Mouse (Mus musculus): ENCODE data around the gene Surf6. TPM values are rescaled to one million over a fixed set of nuclear protein-coding genes. Genes with fewer than 3 reads are reported as not detected.

The Surf6 gene
- polyA plus RNA-seq, 1 experiment from 2014 or later: 31.4 TPM

GRCm38 (mm10) chr2:26927745-26928476 lies 25.2 kb upstream of the Surf6 start:
- Histone ChIP-seq H3K4me3 (no peak overlapping the region), H3K4me2 (replicated peaks) (no peak overlapping the region), H3K36me3 (peaks cover 84% of the 10 kb centered on the region), H3K4me1 (peaks cover 14% of the 10 kb centered on the region; the same call in 1 of the 2 replicates), H3K27me3 (no peaks in the 10 kb centered on the region), H3K27ac (no peak overlapping the region), H3K9me3 (no peaks in the 10 kb centered on the region), H3K9ac (no peak overlapping the region)
- ATAC-seq (ENCODE audit: insufficient number of reproducible peaks, insufficient read depth, low FRiP score, low TSS enrichment): no peak
- WGBS: 87% methylated on average over 6 of the region's 6 CpGs

- Histone ChIP-seq H3K9me3 (no peaks in the 10 kb centered on the region), H3K27ac (no peak overlapping the region), H3K9ac (no peak overlapping the region), H3K27me3 (no peaks in the 10 kb centered on the region), H3K4me1 (peaks cover 14% of the 10 kb centered on the region), H3K4me2 (replicated peaks) (no peak overlapping the region), H3K36me3 (peaks cover 86% of the 10 kb centered on the region), H3K4me3 (no peak overlapping the region)
- no peak for ATAC-seq (ENCODE audit: insufficient number of reproducible peaks, insufficient read depth, low FRiP score, low TSS enrichment)
- WGBS: 83% methylated on average over 9 of the region's 9 CpGs
These were observed 19.1 kb upstream of the Surf6 start for GRCm38 (mm10) chr2:26921784-26922183.

- ATAC-seq (ENCODE audit: insufficient number of reproducible peaks, insufficient read depth, low FRiP score, low TSS enrichment): no peak
- peaks cover 18% of the 10 kb centered on the region for H3K4me1 ChIP-seq
- H3K9me3 ChIP-seq: no peaks in the 10 kb centered on the region
- no peak overlapping the region for H3K27ac ChIP-seq
- no peak overlapping the region for H3K9ac ChIP-seq
- no peak overlapping the region for H3K4me2 ChIP-seq (replicated peaks)
- H3K36me3 ChIP-seq: peaks cover 71% of the 10 kb centered on the region
- H3K27me3 ChIP-seq: no peaks in the 10 kb centered on the region
- WGBS: 81% methylated on average over 6 of the region's 6 CpGs
- no peak overlapping the region for H3K4me3 ChIP-seq
These were observed 17.6 kb upstream of the Surf6 start for GRCm38 (mm10) chr2:26920190-26920855.

GRCm38 (mm10) chr2:26919684-26920083 lies 17.0 kb upstream of the Surf6 start:
- no peaks in the 10 kb centered on the region for H3K9me3 ChIP-seq
- no peak overlapping the region for H3K27ac ChIP-seq
- no peaks in the 10 kb centered on the region for H3K27me3 ChIP-seq
- ATAC-seq (ENCODE audit: insufficient number of reproducible peaks, insufficient read depth, low FRiP score, low TSS enrichment): no peak
- no peak overlapping the region for H3K9ac ChIP-seq
- 96% methylated on average over 3 of the region's 3 CpGs for WGBS
- peaks cover 22% of the 10 kb centered on the region for H3K4me1 ChIP-seq
- H3K4me3 ChIP-seq: no peak overlapping the region
- H3K36me3 ChIP-seq: peaks cover 66% of the 10 kb centered on the region
- no peak overlapping the region for H3K4me2 ChIP-seq (replicated peaks)

GRCm38 (mm10) chr2:26916738-26917137 lies 14.1 kb upstream of the Surf6 start:
- 2% methylated on average over 13 of the region's 13 CpGs for WGBS

GRCm38 (mm10) chr2:26915927-26916728 lies 13.4 kb upstream of the Surf6 start, which contains the start of the genes Surf2 and Surf1:
Surf2 (plus strand) TSS chr2:26916367.
Surf1 (minus strand) TSS chr2:26916530.
- Histone ChIP-seq H3K4me1 (peaks cover 31% of the 10 kb centered on the region), H3K4me3 (peak within 1 kb of the TSS; percentile 78), H3K9me3 (no peaks in the 10 kb centered on the region), H3K36me3 (peaks cover 63% of the 10 kb centered on the region), H3K27me3 (no peaks in the 10 kb centered on the region), H3K4me2 (replicated peaks) (peak within 1 kb of the TSS; percentile 96), H3K27ac (peak within 1 kb of the TSS; percentile 65), H3K9ac (peak within 1 kb of the TSS; percentile 66)
- ATAC-seq (ENCODE audit: insufficient number of reproducible peaks, insufficient read depth, low FRiP score, low TSS enrichment): peak; percentile 49
- 2% methylated on average over 47 of the region's 47 CpGs for WGBS

More at GRCm38 (mm10) chr2:26916738-26917137, 14.1 kb upstream of the Surf6 start:
- H3K27me3 ChIP-seq: no peaks in the 10 kb centered on the region
- H3K4me2 ChIP-seq (replicated peaks): peak overlapping the region; percentile 96
- peaks cover 66% of the 10 kb centered on the region for H3K36me3 ChIP-seq
- peaks cover 29% of the 10 kb centered on the region for H3K4me1 ChIP-seq
- peak overlapping the region; percentile 65 for H3K27ac ChIP-seq
- peak overlapping the region; percentile 78 for H3K4me3 ChIP-seq
- no peak for ATAC-seq (ENCODE audit: insufficient number of reproducible peaks, insufficient read depth, low FRiP score, low TSS enrichment)
- peak overlapping the region; percentile 66 for H3K9ac ChIP-seq
- H3K9me3 ChIP-seq: no peaks in the 10 kb centered on the region

- H3K4me3 ChIP-seq: no peak overlapping the region
- H3K4me1 ChIP-seq: peaks cover 35% of the 10 kb centered on the region
- peak overlapping the region; percentile 96; the same call in 1 of the 2 replicates for H3K4me2 ChIP-seq (replicated peaks)
- H3K36me3 ChIP-seq: peaks cover 45% of the 10 kb centered on the region
- no peak for ATAC-seq (ENCODE audit: insufficient number of reproducible peaks, insufficient read depth, low FRiP score, low TSS enrichment)
- no peak overlapping the region for H3K9ac ChIP-seq
- H3K27ac ChIP-seq: no peak overlapping the region
- H3K27me3 ChIP-seq: no peaks in the 10 kb centered on the region
- no peaks in the 10 kb centered on the region for H3K9me3 ChIP-seq
- 61% methylated on average over 8 of the region's 8 CpGs for WGBS
These were observed 11.7 kb upstream of the Surf6 start for GRCm38 (mm10) chr2:26914148-26914941.

GRCm38 (mm10) chr2:26913416-26914147 lies 10.9 kb upstream of the Surf6 start:
- Histone ChIP-seq H3K4me3 (no peak overlapping the region), H3K4me2 (replicated peaks) (no peak overlapping the region), H3K36me3 (peaks cover 38% of the 10 kb centered on the region), H3K9ac (no peak overlapping the region), H3K27ac (no peak overlapping the region), H3K4me1 (peaks cover 43% of the 10 kb centered on the region), H3K27me3 (no peaks in the 10 kb centered on the region), H3K9me3 (no peaks in the 10 kb centered on the region)
- ATAC-seq (ENCODE audit: insufficient number of reproducible peaks, insufficient read depth, low FRiP score, low TSS enrichment): no peak
- 81% methylated on average over 17 of the region's 17 CpGs for WGBS

- Histone ChIP-seq H3K36me3 (peaks cover 45% of the 10 kb centered on the region), H3K4me1 (peaks cover 39% of the 10 kb centered on the region), H3K9me3 (no peaks in the 10 kb centered on the region), H3K27ac (no peak overlapping the region), H3K4me3 (peak overlapping the region; percentile 92), H3K9ac (peak overlapping the region; percentile 98), H3K4me2 (replicated peaks) (peak overlapping the region; percentile 98), H3K27me3 (no peaks in the 10 kb centered on the region)
- ATAC-seq (ENCODE audit: insufficient number of reproducible peaks, insufficient read depth, low FRiP score, low TSS enrichment): no peak
- 71% methylated on average over 5 of the region's 5 CpGs for WGBS
These were observed 9.6 kb upstream of the Surf6 start for GRCm38 (mm10) chr2:26912253-26912770.

- Histone ChIP-seq H3K4me2 (replicated peaks) (peak overlapping the region; percentile 98), H3K36me3 (peaks cover 55% of the 10 kb centered on the region), H3K27ac (peak overlapping the region; percentile 94), H3K4me3 (peak overlapping the region; percentile 92), H3K9me3 (no peaks in the 10 kb centered on the region), H3K4me1 (peaks cover 33% of the 10 kb centered on the region), H3K9ac (peak overlapping the region; percentile 98), H3K27me3 (no peaks in the 10 kb centered on the region)
- WGBS: 2% methylated on average over 37 of the region's 37 CpGs
- 0 out of 2 replicates have a peak, but pooled peaks have one; percentile 10 for ATAC-seq (ENCODE audit: insufficient number of reproducible peaks, insufficient read depth, low FRiP score, low TSS enrichment)
These were observed 8.5 kb upstream of the Surf6 start for GRCm38 (mm10) chr2:26910994-26911765.

Measured in embryonic facial prominence, embryonic 12.5 days (tissue).